Mouse (Mus musculus) hindbrain, postnatal 0 days (tissue): ENCODE measurements around the gene Ears2. TPM values are rescaled to one million over a fixed set of nuclear protein-coding genes. Genes with fewer than 3 reads are reported as not detected.

Experiments used
- ATAC-seq: fragments of 200-750 bp; cut with Nextera tagmentation; 2 replicates; pipeline ENCODE4 v1.8.0; 2017; ENCODE audit warnings: mild to moderate bottlenecking, moderate TSS enrichment, moderate library complexity
- DNase-seq: peaks from one replicate; pipeline ENCODE4 v3.0.0-alpha.2; 2015; ENCODE audit warnings: low spot score
- H3K27ac ChIP-seq: fragments of 300-500 bp; sonication (generic); 2 replicates; pipeline ENCODE4 v1.5.1; 2014; ENCODE audit warnings: mild to moderate bottlenecking
- H3K27me3 ChIP-seq: fragments of 300-500 bp; sonication (generic); 2 replicates; pipeline ENCODE4 v1.6.1; 2014; ENCODE audit warnings: low read length, mixed read lengths; ENCODE audit not compliant: insufficient read depth
- H3K36me3 ChIP-seq: fragments of 300-500 bp; sonication (generic); 2 replicates; pipeline ENCODE4 v1.6.1; 2014; ENCODE audit warnings: low read length, mixed read lengths; ENCODE audit not compliant: insufficient read depth
- H3K4me1 ChIP-seq: fragments of 300-500 bp; sonication (generic); 2 replicates; pipeline ENCODE4 v1.6.1; 2014; ENCODE audit warnings: antibody characterized with exemption, low read length, mixed read lengths; ENCODE audit not compliant: insufficient read depth
- H3K4me2 ChIP-seq: fragments of 300-500 bp; sonication (generic); 2 replicates; pipeline ENCODE4 v1.6.1; 2014; ENCODE audit warnings: low read depth, mild to moderate bottlenecking, low read length, moderate library complexity, mixed read lengths
- H3K4me3 ChIP-seq: fragments of 300-500 bp; sonication (generic); 2 replicates; pipeline ENCODE4 v1.5.1; 2014; ENCODE audit warnings: low read length
- H3K9ac ChIP-seq: fragments of 300-500 bp; sonication (generic); replicated peaks from 2 replicates; pipeline ENCODE4 v1.6.1; 2014; ENCODE audit warnings: mild to moderate bottlenecking, low read length, moderate library complexity, mixed read lengths
- H3K9me3 ChIP-seq: fragments of 300-500 bp; sonication (generic); 2 replicates; pipeline ENCODE4 v1.6.1; 2016; ENCODE audit warnings: low read length, mixed read lengths
- CTCF ChIP-seq: IDR thresholded peaks from 2 replicates; pipeline ENCODE4 v1.5.1; 2016; ENCODE audit warnings: antibody characterized with exemption, control low read depth, low read depth
- WGBS: fragments of 180-500 bp; shearing (Covaris S2); extraction: QIAGEN DNeasy Blood & Tissue Kit; methylation state at CpG from one replicate; pipeline ENCODE4 v1.1.7; 2014; 5-methylcytosine and 5-hydroxymethylcytosine counted together
- polyA plus RNA-seq: library from polyadenylated mRNA; unstranded; fragments of >200 nt; fragmentation: Nextera tagmentation; extraction: Ambion mirVana; gene quantifications from 2 replicates; pipeline ENCODE4 v1.2.1, GENCODE M21; 2015
- total RNA-seq: library from RNA; depleted of rRNA; stranded (reverse); fragments of >200 nt; gene quantifications from 2 replicates; pipeline ENCODE4 v1.2.3, GENCODE M21; 2014; rRNA removed

Ears2 gene
- total and polyA plus RNA-seq, 2 experiments from 2014 or later, result 7.9 to 14.5 TPM

- no peak for TF ChIP-seq CTCF
- no peak overlapping the region for H3K27ac ChIP-seq
- DNase-seq, result no peak
Observed at GRCm38 (mm10) chr7:121995961-121996360, 71.1 kb downstream of the Ears2 start.

More at GRCm38 (mm10) chr7:121995961-121996360, 71.1 kb downstream of the Ears2 start:
- no peak overlapping the region for H3K9ac ChIP-seq
- H3K4me3 ChIP-seq, result no peak overlapping the region
- no peaks in the 10 kb centered on the region for H3K27me3 ChIP-seq
- peaks cover 68% of the 10 kb centered on the region for H3K36me3 ChIP-seq
- no peaks in the 10 kb centered on the region for H3K9me3 ChIP-seq
- 90% methylated on average over 5 of the region's 5 CpGs for WGBS
- H3K4me2 ChIP-seq, result no peak overlapping the region
- no peaks in the 10 kb centered on the region for H3K4me1 ChIP-seq
- no peak for ATAC-seq

Other genes with a start within 250 kb of the Ears2 start
- gene Scnn1b, start 202.2 kb downstream of the Ears2 start, total RNA-seq, result 0.07 and 0.16 TPM in 2 replicates
- gene Scnn1b, start 202.2 kb downstream of the Ears2 start, polyA plus RNA-seq, result 0.25 and 0.29 TPM in 2 replicates
- gene Cog7, start 85.6 kb downstream of the Ears2 start, total RNA-seq, result 38.1 and 39.0 TPM in 2 replicates
- gene Cog7, start 85.6 kb downstream of the Ears2 start, polyA plus RNA-seq, result 32.2 and 34.2 TPM in 2 replicates
- gene Gga2, start 46.0 kb downstream of the Ears2 start, total RNA-seq, result 24.3 and 37.5 TPM in 2 replicates
- gene Gga2, start 46.0 kb downstream of the Ears2 start, polyA plus RNA-seq, result 21.4 and 21.5 TPM in 2 replicates
- gene Ubfd1, start 88 bp downstream of the Ears2 start, total RNA-seq, result 127 and 130 TPM in 2 replicates
- gene Ubfd1, start 88 bp downstream of the Ears2 start, polyA plus RNA-seq, result 59.0 and 60.7 TPM in 2 replicates
- 41.4 and 67.2 TPM in 2 replicates for gene Ndufab1, start 34.6 kb upstream of the Ears2 start, total RNA-seq
- gene Ndufab1, start 34.6 kb upstream of the Ears2 start, polyA plus RNA-seq, result 815 and 826 TPM in 2 replicates
- 2.6 and 5.4 TPM in 2 replicates for gene Palb2, start 65.7 kb upstream of the Ears2 start, total RNA-seq
- 2.0 and 2.8 TPM in 2 replicates for gene Palb2, start 65.7 kb upstream of the Ears2 start, polyA plus RNA-seq
- 96.1 and 117 TPM in 2 replicates for gene Dctn5, start 65.8 kb upstream of the Ears2 start, total RNA-seq
- gene Dctn5, start 65.8 kb upstream of the Ears2 start, polyA plus RNA-seq, result 143 and 154 TPM in 2 replicates
- 12.0 and 15.6 TPM in 2 replicates for gene Plk1, start 92.2 kb upstream of the Ears2 start, total RNA-seq
- gene Plk1, start 92.2 kb upstream of the Ears2 start, polyA plus RNA-seq, result 15.1 and 18.5 TPM in 2 replicates
- gene Ern2, start 118.9 kb upstream of the Ears2 start, total RNA-seq, result 1.6 and 2.0 TPM in 2 replicates
- gene Ern2, start 118.9 kb upstream of the Ears2 start, polyA plus RNA-seq, result 1.4 TPM in 2 replicates
- 0.78 and 1.0 TPM in 2 replicates for gene Chp2, start 152.2 kb upstream of the Ears2 start, total RNA-seq
- gene Chp2, start 152.2 kb upstream of the Ears2 start, polyA plus RNA-seq, result 1.3 and 1.4 TPM in 2 replicates
- 255 and 261 TPM in 2 replicates for gene Prkcb, start 221.5 kb upstream of the Ears2 start, total RNA-seq
- gene Prkcb, start 221.5 kb upstream of the Ears2 start, polyA plus RNA-seq, result 187 and 200 TPM in 2 replicates